Mouse (Mus musculus) hematopoietic stem cell, adult 5-6 weeks (primary cell): ENCODE measurements at regions not wholly inside any gene's neighbourhood (a gene's known extent, or its start where the extent isn't known, plus 50 kb on each side); places are given as distances from the start of the nearest gene placed in this dataset.
A peak's percentile ranks its signal among the peaks of the same experiment; 100 is the strongest.

ENCODE experiments used
- ATAC-seq, 2 experiments: fragments of 125-278 bp in 1 of 2; replicated peaks in 1 of 2; 2 replicates each; pipeline ENCODE4 v1.8.0; 2016 to 2017; ENCODE audit warnings: inconsistent platforms in 2 of 2, mild to moderate bottlenecking in 2 of 2, moderate number of reproducible peaks in 2 of 2, low read depth in 1 of 2, moderate TSS enrichment in 1 of 2; ENCODE audit not compliant: low FRiP score in 2 of 2, poor library complexity in 2 of 2, severe bottlenecking in 2 of 2, insufficient read depth in 1 of 2, low TSS enrichment in 1 of 2

GRCm38 (mm10) chr3:51048739-51049138, 175.5 kb upstream of the Noct start:
- no peak for ATAC-seq

- ATAC-seq, result no peak
Measured at GRCm38 (mm10) chr3:51050156-51050555, 174.1 kb upstream of the Noct start.

GRCm38 (mm10) chr3:51055004-51055403, 169.2 kb upstream of the Noct start:
- no peak for ATAC-seq

GRCm38 (mm10) chr3:51064201-51064600, 160.0 kb upstream of the Noct start:
- ATAC-seq, result no peak

GRCm38 (mm10) chr3:51066373-51066772, 157.9 kb upstream of the Noct start:
- no peak for ATAC-seq

- ATAC-seq, result no peak
Measured at GRCm38 (mm10) chr3:51072417-51072816, 151.8 kb upstream of the Noct start.

GRCm38 (mm10) chr3:51073003-51073679, 151.1 kb upstream of the Noct start:
- peak; percentile 97 to 98 for ATAC-seq

GRCm38 (mm10) chr3:51073743-51074319, 150.4 kb upstream of the Noct start:
- no peak for ATAC-seq

GRCm38 (mm10) chr3:51075219-51075920, 148.9 kb upstream of the Noct start:
- ATAC-seq, result no peak

- ATAC-seq, result no peak
Measured at GRCm38 (mm10) chr3:51078459-51078858, 145.8 kb upstream of the Noct start.

GRCm38 (mm10) chr3:51080415-51080814, 143.8 kb upstream of the Noct start:
- ATAC-seq, result no peak

- no peak for ATAC-seq
Measured at GRCm38 (mm10) chr3:51080855-51081254, 143.4 kb upstream of the Noct start.

GRCm38 (mm10) chr3:51082831-51083575, 141.2 kb upstream of the Noct start:
- ATAC-seq, result no peak

- ATAC-seq, result no peak
Measured at GRCm38 (mm10) chr3:51083583-51083982, 140.7 kb upstream of the Noct start.

GRCm38 (mm10) chr3:51086441-51086849, 137.8 kb upstream of the Noct start:
- no peak for ATAC-seq

- no peak for ATAC-seq
Measured at GRCm38 (mm10) chr3:51087076-51087475, 137.2 kb upstream of the Noct start.

- no peak for ATAC-seq
Measured at GRCm38 (mm10) chr3:51089036-51089669, 135.1 kb upstream of the Noct start.

- ATAC-seq, result no peak
Measured at GRCm38 (mm10) chr3:51091478-51091877, 132.8 kb upstream of the Noct start.
